Mouse (Mus musculus) R1 (cell line): ENCODE results near the gene C8a.

ENCODE experiments used
- DNase-seq: peaks from one replicate; pipeline ENCODE4 v3.0.0-alpha.2; 2018; ENCODE audit warnings: low read depth, low spot score

Gene C8a

GRCm38 (mm10) chr4:104876323-104876722 lies at the start of gene C8a:
Gene C8a, minus strand, starts transcription at chr4:104876398.
- no peak for DNase-seq

DNA sequence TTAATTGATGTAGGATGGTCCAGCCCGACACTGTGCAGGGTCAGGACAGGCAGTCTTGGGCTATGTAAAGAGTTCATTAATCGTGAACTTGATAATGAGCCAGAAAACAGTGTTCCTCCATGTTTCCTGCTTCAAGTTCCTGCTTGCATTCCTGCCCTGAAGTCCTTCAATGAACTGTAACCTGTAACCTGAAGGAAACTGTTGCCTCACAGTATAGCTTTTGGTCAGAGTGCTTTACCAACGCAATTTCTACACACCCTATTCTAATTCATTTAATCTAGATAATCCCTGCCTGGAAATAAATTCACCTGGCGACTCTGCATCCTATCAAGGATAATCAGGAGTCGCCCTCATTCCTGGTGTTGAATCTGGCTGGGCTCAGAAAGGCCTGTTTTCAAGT lies 49.2 kb upstream of the C8a start:
- DNase-seq, result no peak

- no peak for DNase-seq
Measured at GRCm38 (mm10) chr4:104918017-104918416, 41.8 kb upstream of the C8a start.

- DNase-seq, result no peak
Measured at GRCm38 (mm10) chr4:104914711-104915247, 38.6 kb upstream of the C8a start.

- no peak for DNase-seq
Measured at GRCm38 (mm10) chr4:104913291-104914129, 37.3 kb upstream of the C8a start, which contains the start of gene Fyb2. Gene Fyb2, plus strand, starts transcription at chr4:104913456.

DNA sequence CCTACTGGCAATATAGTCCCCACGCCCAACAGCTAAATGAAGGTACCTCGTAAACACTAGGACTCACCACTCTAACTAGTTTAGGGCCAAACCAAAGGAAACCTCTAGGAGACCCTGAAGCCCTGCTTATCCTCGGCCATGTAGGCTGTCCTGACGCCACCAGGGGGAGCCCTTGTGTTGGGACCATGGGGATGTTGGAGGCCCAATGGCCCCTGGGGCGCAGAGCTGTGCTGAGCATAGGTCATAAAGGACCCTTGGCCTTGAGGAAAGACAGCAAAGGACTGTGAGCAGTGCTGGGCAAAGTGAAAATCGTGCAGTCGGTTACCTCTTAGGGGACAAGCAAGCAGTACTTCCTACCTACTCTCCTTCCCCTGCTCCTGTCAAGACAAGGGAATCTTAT lies 35.5 kb upstream of the C8a start:
- DNase-seq, result peak; percentile 84

- DNase-seq, result no peak
Measured at GRCm38 (mm10) chr4:104905049-104905448, 28.9 kb upstream of the C8a start.

GRCm38 (mm10) chr4:104902836-104903235 lies 26.6 kb upstream of the C8a start:
- no peak for DNase-seq

GRCm38 (mm10) chr4:104894004-104894734 lies 18.0 kb upstream of the C8a start:
- peak; percentile 59 for DNase-seq

GRCm38 (mm10) chr4:104893588-104893987 lies 17.4 kb upstream of the C8a start:
- no peak for DNase-seq

- no peak for DNase-seq
Measured at GRCm38 (mm10) chr4:104891708-104892107, 15.5 kb upstream of the C8a start.

DNA sequence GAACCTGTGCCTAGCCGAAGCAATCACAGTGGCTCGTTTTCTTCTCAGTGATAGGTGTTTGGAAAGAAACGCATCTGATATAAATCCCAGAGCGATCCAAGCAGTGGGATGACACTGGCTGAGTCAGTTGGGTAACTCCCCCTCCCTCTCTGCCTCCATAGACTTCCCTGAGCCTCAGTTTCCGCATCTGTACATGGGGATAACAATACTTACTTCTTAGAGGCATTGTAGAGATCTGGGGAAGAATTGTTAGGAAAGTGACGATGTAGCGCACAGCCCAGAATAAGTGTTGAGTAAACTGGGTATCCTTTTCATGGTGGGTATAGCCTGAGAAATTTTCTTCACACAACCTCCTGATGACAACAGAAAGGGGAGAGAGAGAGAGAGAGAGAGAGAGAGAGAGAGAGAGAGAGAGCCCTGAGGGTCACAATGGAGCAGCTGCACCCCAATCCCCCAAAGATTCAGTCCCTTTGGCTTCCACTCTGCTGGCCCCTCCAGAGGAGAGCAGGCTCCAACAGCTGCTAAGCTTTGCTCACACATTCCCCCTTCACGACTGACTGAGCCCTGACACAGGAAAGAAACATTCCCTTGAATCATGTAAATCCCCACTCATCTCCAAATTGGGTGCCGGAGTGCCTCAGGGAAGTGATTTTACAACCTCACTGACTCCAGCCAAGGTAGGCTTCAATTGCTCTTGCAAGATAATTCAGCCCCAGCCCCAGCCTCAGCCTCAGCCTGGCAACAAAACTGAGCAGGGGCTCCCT lies 12.5 kb upstream of the C8a start:
- no peak for DNase-seq

DNA sequence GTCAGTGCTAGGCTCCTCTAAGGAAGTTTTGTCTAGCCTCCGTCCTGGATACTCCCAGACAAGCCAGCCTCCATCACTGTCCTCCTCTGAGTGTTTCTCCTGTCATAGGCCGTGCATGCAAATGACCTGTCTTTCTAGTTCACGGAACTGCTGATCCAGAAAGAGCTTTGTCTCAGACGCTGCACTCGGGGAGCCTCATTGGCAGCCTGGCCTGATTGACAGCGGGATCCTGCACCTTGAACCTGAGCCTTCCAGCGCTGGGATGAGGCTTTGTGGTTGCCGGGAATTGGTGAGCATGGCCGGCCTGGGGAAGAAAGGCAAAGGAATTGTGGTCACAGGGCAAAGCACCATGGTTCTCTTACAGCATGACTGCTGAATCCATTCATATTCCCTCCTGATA lies 11.3 kb upstream of the C8a start:
- DNase-seq, result peak; percentile 7

- no peak for DNase-seq
Measured at GRCm38 (mm10) chr4:104875832-104876231, 366 bp downstream of the C8a start.

- no peak for DNase-seq
Measured at GRCm38 (mm10) chr4:104870196-104870595, 6.0 kb downstream of the C8a start.

- no peak for DNase-seq
Measured at GRCm38 (mm10) chr4:104869581-104869980, 6.6 kb downstream of the C8a start.

DNA sequence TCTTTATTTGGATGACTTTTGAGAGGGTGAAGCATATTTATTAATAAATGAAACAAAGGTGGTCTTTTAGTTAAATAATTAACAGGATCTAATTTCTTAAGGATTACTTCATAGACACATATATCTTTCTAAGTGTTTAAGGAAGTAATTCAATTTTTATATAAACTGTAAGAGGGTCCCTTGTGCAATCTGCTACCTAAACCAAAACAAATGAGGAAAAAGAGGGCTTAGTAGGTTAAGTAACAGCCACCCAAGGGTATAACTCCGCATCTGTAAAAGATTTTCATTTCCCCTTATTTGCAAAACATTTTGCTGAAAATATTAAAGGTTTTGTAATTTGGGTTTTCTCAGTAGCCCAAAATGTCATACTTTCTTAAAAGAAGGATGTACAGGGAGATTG lies 11.8 kb downstream of the C8a start:
- no peak for DNase-seq

DNA sequence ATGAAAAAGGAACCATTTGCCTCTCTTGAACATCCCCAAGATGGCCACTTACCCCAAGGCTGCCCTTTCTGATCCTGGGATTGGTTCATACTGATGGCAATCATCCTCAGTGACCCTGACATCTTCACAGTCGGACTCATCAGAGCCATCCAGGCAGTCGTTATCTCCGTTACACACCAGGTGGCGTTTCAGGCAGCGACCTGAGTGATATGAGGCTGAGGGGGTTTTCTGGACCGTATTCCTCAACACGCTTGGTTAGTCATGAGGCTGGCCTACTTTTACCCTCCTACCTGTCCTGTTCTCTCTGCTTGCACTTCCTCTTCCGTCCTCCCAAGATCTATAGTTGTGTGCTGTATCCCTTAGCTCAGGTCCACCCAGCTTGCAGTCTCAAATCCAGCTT lies 15.0 kb downstream of the C8a start:
- peak; percentile 30 for DNase-seq

GRCm38 (mm10) chr4:104857823-104858222 lies 18.4 kb downstream of the C8a start:
- no peak for DNase-seq

DNA sequence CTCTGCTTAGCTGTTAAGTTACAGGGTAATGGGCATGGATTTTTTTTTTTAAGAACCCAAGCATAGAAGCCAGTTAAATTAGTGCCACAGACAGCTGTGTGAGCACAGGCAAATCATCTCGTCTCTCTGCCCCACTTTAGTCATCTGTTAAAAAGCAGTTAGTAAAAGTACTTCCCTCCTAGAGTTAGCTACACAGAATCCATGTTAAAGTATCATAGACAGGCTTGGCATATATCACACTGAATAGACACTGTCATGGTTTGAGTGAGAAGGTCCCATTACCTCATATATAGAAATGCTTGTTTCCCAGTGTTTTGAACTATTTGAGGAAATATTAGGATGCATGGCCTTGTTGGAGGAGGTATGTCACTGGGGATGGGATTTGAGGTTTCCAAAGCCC lies 19.2 kb downstream of the C8a start, which contains the start of gene Gm17662:
Gene Gm17662 (plus strand): TSS at position 301 of the 400 bp plus-strand sequence.
- no peak for DNase-seq

- DNase-seq, result no peak
Measured at GRCm38 (mm10) chr4:104855216-104855615, 21.0 kb downstream of the C8a start.

GRCm38 (mm10) chr4:104843546-104843945 lies 32.7 kb downstream of the C8a start:
- DNase-seq, result no peak
